Mouse (Mus musculus): Measurements from ENCODE around the gene Nrxn1.

Gene Nrxn1

GRCm38 (mm10) chr17:91093042-91093080 lies at the start of gene Nrxn1:
Gene Nrxn1 (minus strand): TSS chr17:91093071.
- DNase-seq (ENCODE audit: low read depth) = no peak

GRCm38 (mm10) chr17:91136859-91137258 lies 44.0 kb upstream of the Nrxn1 start:
- no peak for DNase-seq (ENCODE audit: low read depth)

DNA sequence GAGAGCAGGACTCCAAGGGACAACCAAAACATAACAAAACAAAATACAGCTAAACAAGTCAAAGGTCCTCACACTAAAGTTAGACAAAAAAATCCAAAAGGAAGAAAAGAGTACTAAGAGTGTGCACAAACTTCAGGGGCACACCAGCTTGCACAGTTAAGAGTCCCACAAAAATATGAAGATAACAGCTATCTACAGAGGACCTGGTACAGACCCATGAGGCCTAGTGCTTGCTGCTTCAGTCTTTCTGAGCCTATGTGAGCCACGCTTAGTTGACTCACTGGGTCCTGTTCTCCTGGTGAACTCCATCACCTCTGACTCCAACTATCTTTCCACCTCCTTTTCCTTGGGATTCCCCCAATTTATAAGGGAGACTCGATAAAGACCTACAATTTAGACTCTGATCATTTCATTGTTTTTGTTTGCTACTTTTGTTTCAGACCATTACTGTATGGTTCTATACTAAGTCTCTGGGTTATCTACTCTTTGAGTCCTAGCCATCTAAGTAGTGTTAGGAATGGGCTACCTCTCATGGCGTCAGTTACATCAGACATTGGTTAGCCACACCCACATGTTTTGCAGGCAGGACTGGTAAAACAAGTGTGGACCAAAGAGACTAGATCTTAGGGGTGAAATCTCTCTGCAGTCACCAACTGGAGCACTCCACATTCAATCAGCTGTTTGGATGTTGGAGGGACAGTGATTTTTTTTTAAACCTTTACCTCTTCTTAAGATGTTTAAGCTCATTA lies 20.2 kb upstream of the Nrxn1 start:
- no peak for DNase-seq (ENCODE audit: low read depth)

DNA sequence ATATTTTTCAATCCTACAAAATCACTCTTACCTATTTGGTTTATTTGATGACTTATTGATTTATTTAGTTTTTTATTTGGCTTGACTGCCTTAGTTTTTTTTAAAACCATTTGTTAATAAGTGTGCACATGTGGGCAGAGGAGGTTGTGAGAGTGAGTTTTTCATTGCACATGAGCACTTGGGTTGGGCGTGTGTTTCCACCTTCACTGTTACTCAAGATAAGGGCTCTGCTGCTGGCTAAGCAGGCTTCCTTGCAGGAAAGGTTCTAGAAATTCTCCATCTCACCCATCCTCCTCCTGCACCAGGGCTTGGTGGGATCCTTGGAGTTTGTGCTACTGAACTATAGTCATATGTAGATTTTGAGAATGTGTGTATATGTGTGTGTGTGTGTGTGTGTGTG lies 19.2 kb upstream of the Nrxn1 start:
- no peak for DNase-seq (ENCODE audit: low read depth)

DNA sequence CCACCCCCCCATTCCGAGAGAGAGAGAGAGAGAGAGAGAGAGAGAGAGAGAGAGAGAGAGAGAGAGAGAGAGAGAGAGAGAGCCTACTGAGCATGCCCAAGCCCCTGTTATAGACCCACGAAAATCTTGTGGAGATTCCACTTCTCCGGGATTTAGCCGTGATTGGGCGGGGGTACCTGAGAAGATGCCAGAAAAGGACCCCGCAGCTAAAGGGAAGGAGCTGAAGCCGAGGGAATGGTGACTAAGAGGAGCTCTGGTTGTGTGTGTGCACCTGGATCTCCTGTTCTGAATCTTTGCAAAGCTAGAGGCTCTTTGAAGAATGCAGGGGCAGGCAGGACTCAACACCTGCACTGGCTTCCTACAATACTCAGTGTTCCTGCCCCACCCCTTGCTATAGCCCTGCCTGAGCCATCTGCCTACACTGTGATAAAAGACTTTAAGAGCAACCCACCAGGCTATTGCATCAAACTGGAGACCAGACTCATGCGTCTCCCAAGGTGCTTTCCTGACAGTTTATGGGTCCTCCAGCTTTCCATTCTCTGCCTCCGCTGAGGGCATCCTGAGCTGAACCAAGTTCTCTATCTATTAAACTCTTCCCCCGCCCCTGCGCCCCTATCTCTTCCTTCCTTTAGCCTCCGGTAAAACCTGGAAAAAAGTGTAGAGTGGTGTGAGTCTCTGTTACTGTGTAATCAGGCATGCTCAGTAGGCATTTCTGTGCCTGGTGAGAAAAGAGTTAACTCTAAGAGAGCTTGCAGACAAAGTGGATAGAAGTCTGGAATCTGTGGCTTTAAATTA lies 407 bp upstream of the Nrxn1 start:
- DNase-seq (ENCODE audit: low read depth) = no peak

- peak; percentile 6 for DNase-seq (ENCODE audit: low read depth)
These were observed 340 bp downstream of the Nrxn1 start for GRCm38 (mm10) chr17:91092421-91093041.

DNA sequence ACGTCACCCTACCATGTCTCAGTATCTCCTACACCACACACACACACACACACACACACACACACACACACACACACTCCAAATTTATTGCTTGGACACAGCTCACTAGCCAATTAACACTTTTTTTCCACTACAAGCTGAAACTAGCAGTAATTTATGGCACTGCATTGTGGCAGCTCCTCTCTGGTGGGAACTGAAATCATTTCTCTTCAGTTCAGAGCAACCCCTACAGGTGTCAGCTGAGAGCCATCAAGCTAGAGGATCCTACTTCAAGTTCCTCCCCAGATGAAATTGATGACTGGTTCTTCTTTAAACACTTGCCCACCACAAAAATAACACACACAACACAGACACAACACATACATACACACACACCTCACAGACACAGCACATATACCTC lies 2.2 kb downstream of the Nrxn1 start:
- no peak for DNase-seq (ENCODE audit: low read depth)

DNA sequence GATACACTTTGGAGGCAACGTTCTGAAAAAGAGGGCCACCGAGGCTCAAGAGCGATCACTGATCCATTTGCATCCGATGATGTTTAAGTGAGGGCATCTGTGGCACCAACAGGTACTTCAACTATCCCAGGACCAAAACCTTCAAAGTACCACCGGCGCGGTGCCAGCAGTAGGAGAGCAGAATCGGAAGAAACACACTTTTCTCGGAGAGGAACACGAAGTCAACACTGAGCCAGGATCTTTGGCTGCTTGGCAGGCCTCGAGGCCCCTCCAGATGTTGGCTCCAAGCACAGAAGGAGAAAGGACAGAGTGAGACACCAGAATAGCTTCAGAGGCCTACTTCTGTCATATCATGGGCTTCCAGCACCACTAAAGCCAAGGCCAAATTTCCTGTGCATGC lies 3.9 kb downstream of the Nrxn1 start:
- no peak for DNase-seq (ENCODE audit: low read depth)

- no peak for DNase-seq (ENCODE audit: low read depth)
These were observed 4.7 kb downstream of the Nrxn1 start for GRCm38 (mm10) chr17:91088037-91088715.

DNA sequence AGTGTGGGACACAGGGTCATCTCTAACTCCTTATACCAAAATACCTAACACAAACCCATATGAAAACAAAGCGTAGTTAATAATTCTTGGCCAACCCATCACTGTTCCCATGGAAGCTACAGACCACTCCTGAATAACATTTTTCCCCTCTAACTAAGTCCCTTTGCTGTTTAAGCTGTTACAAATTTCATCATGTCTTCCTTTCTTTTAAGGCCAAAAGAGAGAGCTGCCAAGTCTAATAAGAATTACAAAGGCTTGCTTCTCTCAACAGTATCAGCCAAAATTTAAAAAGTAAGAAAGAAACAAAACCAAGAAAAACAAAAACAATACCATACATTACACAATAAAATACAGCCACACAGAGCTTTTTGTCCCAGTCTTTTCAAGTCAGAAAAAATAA lies 6.5 kb downstream of the Nrxn1 start:
- DNase-seq (ENCODE audit: low read depth) = no peak

DNA sequence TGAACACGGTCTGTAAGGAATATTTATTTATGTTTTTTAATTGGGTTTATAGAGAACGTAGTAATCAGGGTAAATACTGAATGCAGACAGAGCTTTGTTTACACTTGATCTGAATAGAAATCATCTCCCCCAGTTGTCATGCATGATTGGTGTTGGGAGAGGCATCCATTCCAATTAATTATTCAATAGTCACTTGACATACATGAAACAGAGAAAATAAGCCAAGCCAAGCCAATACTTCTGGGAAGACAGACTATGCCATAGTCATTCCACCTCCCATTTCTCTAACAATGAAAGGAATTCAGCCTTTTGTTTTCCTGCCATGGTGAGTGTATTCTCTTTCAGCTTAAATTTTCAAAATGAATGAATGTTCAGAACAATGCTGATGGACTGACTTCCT lies 7.5 kb downstream of the Nrxn1 start:
- no peak for DNase-seq (ENCODE audit: low read depth)

- no peak for DNase-seq (ENCODE audit: low read depth)
These were observed 13.8 kb downstream of the Nrxn1 start for GRCm38 (mm10) chr17:91079096-91079495.

DNA sequence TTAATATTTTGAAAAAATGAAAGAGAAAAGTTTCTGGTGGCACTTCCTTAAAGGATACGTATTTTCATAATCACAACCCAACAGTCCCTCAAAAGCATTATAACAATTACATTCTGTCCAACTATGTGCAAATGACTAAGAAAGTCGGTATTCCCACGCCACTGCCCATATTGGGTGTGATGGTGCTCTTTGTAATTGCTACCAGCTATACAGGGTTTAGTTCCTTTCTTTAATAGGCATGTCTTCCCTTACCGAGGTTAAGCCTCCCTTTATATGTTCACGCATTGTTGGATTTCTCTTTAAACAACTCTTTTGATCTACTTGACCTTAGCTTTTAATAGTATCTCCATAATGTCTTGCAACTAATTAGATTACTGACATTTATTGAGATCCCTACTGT lies 18.1 kb downstream of the Nrxn1 start:
- DNase-seq (ENCODE audit: low read depth) = no peak

GRCm38 (mm10) chr17:91033466-91033865 lies 59.4 kb downstream of the Nrxn1 start:
- no peak for DNase-seq (ENCODE audit: low read depth)

- DNase-seq (ENCODE audit: low read depth) = no peak
These were observed 67.7 kb downstream of the Nrxn1 start for GRCm38 (mm10) chr17:91025061-91025623.

DNA sequence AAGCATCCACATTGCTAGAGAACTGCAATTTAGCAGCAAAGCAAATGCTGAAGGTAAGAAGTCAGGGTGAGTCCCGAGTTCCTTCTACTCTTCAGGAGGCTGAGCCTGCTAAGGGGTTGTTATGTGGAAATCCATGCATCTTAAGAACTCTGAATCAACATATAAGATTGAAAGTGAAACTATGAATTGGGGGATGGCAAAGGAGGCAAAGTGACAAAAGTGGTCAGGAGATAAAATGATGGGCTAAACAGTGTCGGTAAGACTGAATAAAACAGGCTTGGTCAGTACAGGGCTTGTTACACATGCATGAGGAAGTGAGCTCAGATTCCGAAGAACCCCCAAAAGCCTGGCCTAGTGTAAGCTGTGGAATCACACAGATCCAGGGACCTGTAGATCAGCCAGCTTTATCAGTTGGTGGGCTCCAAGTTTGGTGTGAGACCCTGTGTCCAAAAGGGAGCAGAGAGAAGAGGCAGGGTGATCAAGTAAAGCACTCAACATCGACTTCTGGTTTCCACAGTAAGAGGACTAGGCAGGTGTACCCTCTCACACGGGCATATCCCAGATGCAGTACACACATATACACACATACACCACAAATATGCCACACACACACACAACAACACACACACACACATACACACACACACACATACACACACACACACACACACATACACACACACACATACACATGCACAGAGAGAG lies 85.3 kb downstream of the Nrxn1 start:
- no peak for DNase-seq (ENCODE audit: low read depth)

GRCm38 (mm10) chr17:91000389-91000788 lies 92.5 kb downstream of the Nrxn1 start:
- no peak for DNase-seq (ENCODE audit: low read depth)

DNA sequence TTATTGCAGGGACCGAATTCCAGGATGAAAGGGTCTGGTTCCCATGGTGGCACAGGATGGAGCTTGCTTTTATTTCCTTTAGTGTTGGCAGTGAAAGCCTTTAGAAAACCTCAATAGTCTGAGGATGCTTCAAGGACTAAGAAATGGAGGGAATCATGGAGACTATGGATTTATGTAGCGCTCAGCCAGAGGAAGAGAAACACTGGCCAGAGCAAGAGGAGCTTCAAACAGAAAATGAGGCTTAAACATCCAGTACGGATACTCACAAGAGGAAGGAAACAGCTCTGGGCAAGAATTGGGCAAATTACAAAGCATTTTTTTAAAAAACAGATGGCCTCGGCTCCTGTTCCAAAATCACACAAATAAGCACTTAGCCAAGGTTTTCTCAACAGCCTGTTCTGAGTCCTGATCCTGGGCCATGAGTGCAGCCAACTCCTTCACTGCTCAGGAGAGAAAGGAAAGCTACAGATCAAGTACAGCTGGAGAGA lies 93.2 kb downstream of the Nrxn1 start:
- DNase-seq (ENCODE audit: low read depth) = no peak

DNA sequence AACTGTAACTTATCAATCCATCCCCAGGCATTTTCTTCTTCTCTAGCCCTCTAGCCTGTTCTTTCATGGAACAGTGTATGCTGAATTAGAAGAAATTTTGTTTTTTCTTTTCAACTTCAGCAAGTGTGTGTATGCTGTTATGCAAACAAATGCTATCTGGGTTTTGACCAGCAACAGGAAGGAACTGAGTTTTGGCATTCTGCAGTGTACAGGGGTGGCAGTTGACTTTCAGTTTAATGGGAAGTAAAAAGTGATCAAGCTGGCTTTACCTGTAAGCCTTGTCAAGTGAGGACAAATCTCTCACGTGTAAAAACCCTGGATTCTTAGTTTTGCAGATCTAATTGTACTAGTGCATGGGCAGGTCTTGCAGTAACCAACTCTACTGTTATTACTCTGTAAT lies 95.2 kb downstream of the Nrxn1 start:
- no peak for DNase-seq (ENCODE audit: low read depth)

GRCm38 (mm10) chr17:90995436-90995835 lies 97.4 kb downstream of the Nrxn1 start:
- DNase-seq (ENCODE audit: low read depth) = no peak

- no peak for DNase-seq (ENCODE audit: low read depth)
These were observed 98.6 kb downstream of the Nrxn1 start for GRCm38 (mm10) chr17:90994247-90994646.

DNA sequence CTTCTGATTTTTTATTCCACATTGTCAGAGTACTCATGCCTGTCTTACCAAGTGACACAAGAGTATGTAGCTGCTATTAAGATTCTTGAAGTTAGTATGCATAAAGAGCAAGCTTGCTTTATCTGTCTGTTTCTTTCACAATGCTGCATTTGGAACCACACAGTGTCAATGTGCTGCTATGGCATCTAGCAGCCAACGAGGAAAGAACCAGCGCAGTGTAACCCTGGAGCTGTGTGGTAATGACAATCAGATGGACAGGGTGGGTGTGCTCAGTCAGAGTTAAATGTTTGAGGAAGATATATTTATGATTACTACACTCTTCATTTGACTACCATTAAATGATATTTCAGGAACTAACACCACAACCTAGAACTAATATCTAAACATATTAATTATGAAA lies 102.1 kb downstream of the Nrxn1 start:
- DNase-seq (ENCODE audit: low read depth) = no peak

Data from NIH3T3 (cell line).